Mouse (Mus musculus): ENCODE data around the gene Chchd4.

- TF ChIP-seq CTCF (IDR thresholded peaks at IDR 0.05; ENCODE audit: insufficient read depth, low read length), result no peak
- no peak for TF ChIP-seq POLR2A (IDR thresholded peaks at IDR 0.05; ENCODE audit: borderline replicate concordance, extremely low read depth, low read depth, low read length)
Measured at GRCm38 (mm10) chr6:91483371-91483770, 10.0 kb upstream of the Chchd4 start.

All from lung, adult 2 months (tissue).